Mouse (Mus musculus): ENCODE data around the gene Cnnm3.

GRCm38 (mm10) chr1:36467446-36467845 is 44.2 kb upstream of the Cnnm3 start:
- no peak for TF ChIP-seq CTCF (IDR thresholded peaks at IDR 0.05; ENCODE audit: control insufficient read depth, insufficient read depth, low read length)
- TF ChIP-seq POLR2A (IDR thresholded peaks at IDR 0.05; ENCODE audit: borderline replicate concordance, control insufficient read depth, low read depth, low read length) = no peak
